Mouse (Mus musculus) midbrain, postnatal 0 days (tissue): ENCODE measurements at regions not wholly inside any gene's neighbourhood (a gene's known extent, or its start where the extent isn't known, plus 50 kb on each side); places are given as distances from the start of the nearest gene placed in this dataset.

ENCODE experiments used
- ATAC-seq: fragments of 200-750 bp; cut with Nextera tagmentation; 2 replicates; pipeline ENCODE4 v1.8.0; 2017; ENCODE audit warnings: moderate number of reproducible peaks, mild to moderate bottlenecking, moderate TSS enrichment, moderate library complexity; ENCODE audit not compliant: low FRiP score
- DNase-seq: peaks from one replicate; pipeline ENCODE4 v3.0.0-alpha.2; 2015; ENCODE audit warnings: low spot score
- H3K27ac ChIP-seq: fragments of 300-500 bp; sonication (generic); 2 replicates; pipeline ENCODE4 v1.5.1; 2014; ENCODE audit warnings: low read depth, mild to moderate bottlenecking, low read length, mixed read lengths
- H3K27me3 ChIP-seq: fragments of 300-500 bp; sonication (generic); 2 replicates; pipeline ENCODE4 v1.6.1; 2014; ENCODE audit warnings: low read length, control low read depth, mixed read lengths; ENCODE audit not compliant: insufficient read depth
- H3K36me3 ChIP-seq: fragments of 300-500 bp; sonication (generic); 2 replicates; pipeline ENCODE4 v1.6.1; 2014; ENCODE audit warnings: low read length, control low read depth, mixed read lengths; ENCODE audit not compliant: insufficient read depth
- H3K4me1 ChIP-seq: fragments of 300-500 bp; sonication (generic); 2 replicates; pipeline ENCODE4 v1.6.1; 2014; ENCODE audit warnings: mild to moderate bottlenecking, control low read depth, antibody characterized with exemption, low read length, mixed read lengths; ENCODE audit not compliant: insufficient read depth
- H3K4me2 ChIP-seq: fragments of 300-500 bp; sonication (generic); 2 replicates; pipeline ENCODE4 v1.6.1; 2014; ENCODE audit warnings: low read depth, mild to moderate bottlenecking, low read length, mixed read lengths; ENCODE audit not compliant: poor library complexity, severe bottlenecking
- H3K4me3 ChIP-seq: fragments of 300-500 bp; sonication (generic); 2 replicates; pipeline ENCODE4 v1.5.1; 2014; ENCODE audit warnings: low read depth, mild to moderate bottlenecking, low read length, moderate library complexity
- H3K9ac ChIP-seq: fragments of 300-500 bp; sonication (generic); replicated peaks from 2 replicates; pipeline ENCODE4 v1.6.1; 2014; ENCODE audit warnings: mild to moderate bottlenecking, low read length, moderate library complexity, mixed read lengths; ENCODE audit not compliant: poor library complexity, severe bottlenecking
- H3K9me3 ChIP-seq: fragments of 300-500 bp; sonication (generic); 2 replicates; pipeline ENCODE4 v1.6.1; 2016; ENCODE audit warnings: low read length, control low read depth
- CTCF ChIP-seq: IDR thresholded peaks from 2 replicates; pipeline ENCODE4 v1.5.1; 2016; ENCODE audit warnings: antibody characterized with exemption, mild to moderate bottlenecking
- WGBS: fragments of 180-500 bp; shearing (Covaris S2); extraction: QIAGEN DNeasy Blood & Tissue Kit; methylation state at CpG from one replicate; pipeline ENCODE4 v1.1.7; 2014; 5-methylcytosine and 5-hydroxymethylcytosine counted together

- no peak for TF ChIP-seq CTCF
- Histone ChIP-seq H3K4me1 (no peaks in the 10 kb centered on the region), H3K36me3 (no peaks in the 10 kb centered on the region), H3K4me3 (no peak overlapping the region), H3K9me3 (no peaks in the 10 kb centered on the region), H3K27me3 (no peaks in the 10 kb centered on the region), H3K9ac (no peak overlapping the region), H3K4me2 (no peak overlapping the region), H3K27ac (no peak overlapping the region)
- 85% methylated on average over 7 of the region's 7 CpGs for WGBS
- no peak for DNase-seq
- ATAC-seq: no peak
Measured at GRCm38 (mm10) chr8:8562268-8562667, 98.8 kb downstream of the Efnb2 start.

DNA sequence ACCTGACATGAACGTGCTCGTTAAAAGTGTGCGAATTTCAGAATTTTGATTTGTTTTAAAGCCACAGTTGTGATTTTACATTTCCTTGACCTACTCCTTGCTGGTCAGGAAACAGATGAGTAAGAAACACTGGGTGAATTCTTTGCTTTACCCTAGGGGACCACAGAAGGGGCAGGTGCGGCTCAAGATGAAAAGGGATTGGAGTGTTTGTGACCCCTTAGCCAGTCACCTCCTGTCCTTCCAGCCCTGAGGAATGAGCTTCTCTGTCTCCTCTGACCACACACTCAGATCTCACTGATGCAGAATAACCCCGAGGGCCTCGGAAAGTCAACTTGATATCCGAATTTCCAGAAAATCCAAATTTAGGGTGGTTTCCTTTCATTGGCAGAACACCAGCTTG, 103.0 kb downstream of the Efnb2 start:
- H3K4me1 ChIP-seq: no peaks in the 10 kb centered on the region
- H3K27ac ChIP-seq: no peak overlapping the region
- H3K9ac ChIP-seq: no peak overlapping the region
- DNase-seq: no peak
- no peaks in the 10 kb centered on the region for H3K27me3 ChIP-seq
- 89% methylated on average over 7 of the region's 7 CpGs for WGBS
- no peak for TF ChIP-seq CTCF
- H3K36me3 ChIP-seq: no peaks in the 10 kb centered on the region
- H3K9me3 ChIP-seq: no peaks in the 10 kb centered on the region
- no peak for ATAC-seq
- no peak overlapping the region for H3K4me2 ChIP-seq
- no peak overlapping the region for H3K4me3 ChIP-seq

GRCm38 (mm10) chr8:8556152-8556551, 104.9 kb downstream of the Efnb2 start:
- H3K9ac ChIP-seq: no peak overlapping the region
- no peak overlapping the region for H3K4me3 ChIP-seq
- 94% methylated on average over 10 of the region's 10 CpGs for WGBS
- no peaks in the 10 kb centered on the region for H3K36me3 ChIP-seq
- no peaks in the 10 kb centered on the region for H3K9me3 ChIP-seq
- no peaks in the 10 kb centered on the region for H3K27me3 ChIP-seq
- no peak overlapping the region for H3K4me2 ChIP-seq
- H3K4me1 ChIP-seq: no peaks in the 10 kb centered on the region
- H3K27ac ChIP-seq: no peak overlapping the region
- ATAC-seq (no peak), DNase-seq (no peak)
- no peak for TF ChIP-seq CTCF

GRCm38 (mm10) chr8:8554691-8555090, 106.4 kb downstream of the Efnb2 start:
- no peaks in the 10 kb centered on the region for H3K27me3 ChIP-seq
- no peak for DNase-seq
- H3K27ac ChIP-seq: no peak overlapping the region
- no peak overlapping the region for H3K4me3 ChIP-seq
- H3K4me2 ChIP-seq: no peak overlapping the region
- ATAC-seq: no peak
- no peak for TF ChIP-seq CTCF
- 93% methylated on average over 5 of the region's 5 CpGs for WGBS
- H3K9ac ChIP-seq: no peak overlapping the region
- no peaks in the 10 kb centered on the region for H3K36me3 ChIP-seq
- no peaks in the 10 kb centered on the region for H3K4me1 ChIP-seq
- no peaks in the 10 kb centered on the region for H3K9me3 ChIP-seq

DNA sequence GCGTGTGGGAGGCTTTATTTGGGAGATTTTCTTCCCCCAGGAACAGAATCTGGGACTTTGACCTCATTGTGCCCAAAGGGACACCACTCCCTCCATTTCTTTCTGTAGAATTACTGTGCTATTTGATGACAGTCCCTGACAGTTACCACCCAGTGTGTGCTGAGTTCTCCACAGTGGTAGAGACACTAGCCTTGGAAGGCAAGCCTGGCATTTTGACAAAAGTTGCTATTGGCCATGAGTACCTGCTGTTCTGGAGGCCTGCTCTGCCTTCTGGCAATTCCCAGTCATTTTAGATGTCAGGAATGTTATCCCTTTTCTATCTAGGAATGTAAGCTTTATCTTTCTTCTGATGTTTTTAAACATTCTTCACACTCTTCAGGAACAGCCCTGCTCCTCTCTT, 108.3 kb downstream of the Efnb2 start:
- 74% methylated on average over 1 of the region's 1 CpGs for WGBS
- Histone ChIP-seq H3K9ac (no peak overlapping the region), H3K27me3 (no peaks in the 10 kb centered on the region), H3K4me2 (no peak overlapping the region), H3K4me3 (no peak overlapping the region), H3K9me3 (no peaks in the 10 kb centered on the region), H3K27ac (no peak overlapping the region), H3K36me3 (no peaks in the 10 kb centered on the region), H3K4me1 (no peaks in the 10 kb centered on the region)
- DNase-seq: peak; percentile 58
- no peak for ATAC-seq
- TF ChIP-seq CTCF: no peak

- DNase-seq: no peak
- Histone ChIP-seq H3K36me3 (no peaks in the 10 kb centered on the region), H3K4me3 (no peak overlapping the region), H3K27me3 (0 out of 2 replicates have a peak, but pooled peaks cover 3% of the 10 kb centered on the region), H3K4me1 (no peaks in the 10 kb centered on the region), H3K9me3 (no peaks in the 10 kb centered on the region), H3K27ac (no peak overlapping the region), H3K9ac (no peak overlapping the region), H3K4me2 (no peak overlapping the region)
- 69% methylated on average over 5 of the region's 5 CpGs for WGBS
- no peak for TF ChIP-seq CTCF
- ATAC-seq: no peak
Measured at GRCm38 (mm10) chr8:8536626-8537025, 124.4 kb downstream of the Efnb2 start.
